Mouse (Mus musculus) midbrain, embryonic 13.5 days (tissue): ENCODE results near the gene Nrxn2. TPM values are rescaled to one million over a fixed set of nuclear protein-coding genes. Genes with fewer than 3 reads are reported as not detected.

Experiments
- ATAC-seq: fragments of 200-750 bp; cut with Nextera tagmentation; 2 replicates; pipeline ENCODE4 v1.8.0; 2017; ENCODE audit warnings: mild to moderate bottlenecking, moderate TSS enrichment, moderate library complexity
- H3K27ac ChIP-seq: fragments of 300-500 bp; sonication (generic); 2 replicates; pipeline ENCODE4 v1.5.1; 2015; ENCODE audit warnings: inconsistent platforms, mild to moderate bottlenecking, moderate library complexity
- H3K27me3 ChIP-seq: fragments of 300-500 bp; sonication (generic); 2 replicates; pipeline ENCODE4 v1.6.1; 2015; ENCODE audit warnings: mild to moderate bottlenecking, inconsistent platforms
- H3K36me3 ChIP-seq: fragments of 300-500 bp; sonication (generic); 2 replicates; pipeline ENCODE4 v1.6.1; 2015; ENCODE audit warnings: mild to moderate bottlenecking, inconsistent platforms
- H3K4me1 ChIP-seq: fragments of 300-500 bp; sonication (generic); replicated peaks from 2 replicates; pipeline ENCODE4 v1.6.1; 2015; ENCODE audit warnings: inconsistent platforms
- H3K4me2 ChIP-seq: fragments of 300-500 bp; sonication (generic); replicated peaks from 2 replicates; pipeline ENCODE4 v1.6.1; 2015; ENCODE audit warnings: moderate library complexity, mild to moderate bottlenecking, inconsistent platforms
- H3K4me3 ChIP-seq: fragments of 300-500 bp; sonication (generic); replicated peaks from 2 replicates; pipeline ENCODE4 v1.5.1; 2015; ENCODE audit warnings: mild to moderate bottlenecking, inconsistent platforms
- H3K9ac ChIP-seq: fragments of 300-500 bp; sonication (generic); replicated peaks from 2 replicates; pipeline ENCODE4 v1.6.1; 2015; ENCODE audit warnings: mild to moderate bottlenecking, inconsistent platforms
- H3K9me3 ChIP-seq: fragments of 300-500 bp; sonication (generic); 2 replicates; pipeline ENCODE4 v1.6.1; 2016; ENCODE audit warnings: mild to moderate bottlenecking, inconsistent platforms
- WGBS: fragments of 180-500 bp; shearing (Covaris S2); methylation state at CpG from one replicate; pipeline ENCODE4 v1.1.7; 2015; 5-methylcytosine and 5-hydroxymethylcytosine counted together
- polyA plus RNA-seq: library from polyadenylated mRNA; unstranded; fragments of >200 nt; fragmentation: Nextera tagmentation; extraction: Ambion mirVana; gene quantifications from 2 replicates; pipeline ENCODE4 v1.2.1, GENCODE M21; 2015

Nrxn2 gene
- polyA plus RNA-seq, 1 experiment from 2014 or later, result 24.3 TPM

DNA sequence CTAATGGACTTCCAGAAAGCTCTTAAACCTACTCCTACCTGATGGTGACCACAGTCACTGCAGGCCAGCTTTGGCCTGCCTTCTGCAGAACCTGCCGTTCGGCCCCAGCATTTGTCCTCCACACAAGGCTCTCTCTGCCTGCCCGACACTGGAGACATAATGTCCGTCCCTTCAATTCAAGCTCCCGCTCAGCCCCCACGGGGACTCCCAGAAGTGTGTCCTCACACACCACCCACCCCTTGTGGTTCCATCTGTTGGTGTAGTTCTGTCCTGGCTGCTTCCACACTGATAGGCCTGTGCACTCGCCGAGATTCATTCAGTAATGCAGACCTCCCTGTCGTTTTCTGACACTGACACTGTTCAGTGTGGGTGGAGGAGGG is 2.7 kb downstream of the Nrxn2 start:
- peak overlapping the region; percentile 88 for H3K9ac ChIP-seq

DNA sequence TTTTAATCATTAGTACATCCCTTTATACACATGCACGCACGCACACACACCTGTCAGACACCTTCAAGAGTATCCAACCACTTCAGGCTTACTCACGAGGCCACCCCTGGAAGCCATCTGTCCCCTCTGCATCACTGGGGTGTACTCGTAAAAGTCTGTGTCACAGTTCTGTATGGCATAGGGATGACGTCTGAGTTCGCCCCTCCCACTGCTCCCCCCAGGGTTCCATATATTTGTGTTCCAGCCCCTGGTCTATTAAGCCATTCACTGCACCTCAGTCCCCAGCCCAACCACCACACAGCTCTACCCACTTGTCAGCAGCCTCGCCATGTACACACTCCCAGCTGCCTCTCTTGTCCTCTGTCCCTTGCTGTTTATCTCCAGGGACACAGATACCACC is 3.5 kb downstream of the Nrxn2 start:
- 76% methylated on average over 7 of the region's 7 CpGs for WGBS
- Histone ChIP-seq H3K36me3 (no peaks in the 10 kb centered on the region), H3K4me2 (0 out of 2 replicates have a peak overlapping the region, but pooled peaks have one; percentile 5), H3K9ac (no peak overlapping the region), H3K4me1 (peaks cover 91% of the 10 kb centered on the region), H3K27me3 (peaks cover 17% of the 10 kb centered on the region), H3K4me3 (no peak overlapping the region), H3K27ac (no peak overlapping the region), H3K9me3 (no peaks in the 10 kb centered on the region)
- ATAC-seq, result no peak

More for the DNA sequence above, 2.7 kb downstream of the Nrxn2 start:
- Histone ChIP-seq H3K9me3 (no peaks in the 10 kb centered on the region), H3K27ac (no peak overlapping the region), H3K36me3 (no peaks in the 10 kb centered on the region), H3K27me3 (peaks cover 9% of the 10 kb centered on the region; the same call in 1 of the 2 replicates), H3K4me3 (peak overlapping the region; percentile 69), H3K4me1 (peaks cover 91% of the 10 kb centered on the region), H3K4me2 (peak overlapping the region; percentile 68)
- ATAC-seq, result no peak
- WGBS, result 77% methylated on average over 9 of the region's 9 CpGs

DNA sequence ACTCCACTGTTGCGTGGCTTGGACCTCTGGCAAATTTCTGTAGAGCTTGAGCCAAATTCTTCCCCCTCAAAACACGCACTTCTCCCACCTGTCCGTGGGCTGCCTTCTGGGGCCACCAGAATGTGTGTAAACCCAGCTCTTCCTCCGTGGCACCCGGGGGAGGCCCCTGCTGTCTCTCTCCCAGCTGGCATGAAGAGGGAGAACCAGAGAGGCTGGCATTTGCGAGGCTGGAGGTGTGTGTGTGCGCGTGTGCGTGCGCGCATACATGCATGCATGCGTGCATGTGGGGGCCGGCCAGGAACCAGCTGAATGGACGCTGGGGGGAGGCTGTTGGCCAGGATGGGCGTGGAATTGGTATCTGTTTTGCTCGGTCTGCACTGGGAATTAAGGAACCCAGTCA is 4.7 kb downstream of the Nrxn2 start:
- Histone ChIP-seq H3K4me2 (peak overlapping the region; percentile 5; the same call in 1 of the 2 replicates), H3K27me3 (peaks cover 29% of the 10 kb centered on the region), H3K9me3 (no peaks in the 10 kb centered on the region), H3K27ac (no peak overlapping the region), H3K9ac (no peak overlapping the region), H3K4me3 (no peak overlapping the region), H3K4me1 (peaks cover 91% of the 10 kb centered on the region), H3K36me3 (peaks cover 5% of the 10 kb centered on the region)
- 88% methylated on average over 16 of the region's 16 CpGs for WGBS
- no peak for ATAC-seq

DNA sequence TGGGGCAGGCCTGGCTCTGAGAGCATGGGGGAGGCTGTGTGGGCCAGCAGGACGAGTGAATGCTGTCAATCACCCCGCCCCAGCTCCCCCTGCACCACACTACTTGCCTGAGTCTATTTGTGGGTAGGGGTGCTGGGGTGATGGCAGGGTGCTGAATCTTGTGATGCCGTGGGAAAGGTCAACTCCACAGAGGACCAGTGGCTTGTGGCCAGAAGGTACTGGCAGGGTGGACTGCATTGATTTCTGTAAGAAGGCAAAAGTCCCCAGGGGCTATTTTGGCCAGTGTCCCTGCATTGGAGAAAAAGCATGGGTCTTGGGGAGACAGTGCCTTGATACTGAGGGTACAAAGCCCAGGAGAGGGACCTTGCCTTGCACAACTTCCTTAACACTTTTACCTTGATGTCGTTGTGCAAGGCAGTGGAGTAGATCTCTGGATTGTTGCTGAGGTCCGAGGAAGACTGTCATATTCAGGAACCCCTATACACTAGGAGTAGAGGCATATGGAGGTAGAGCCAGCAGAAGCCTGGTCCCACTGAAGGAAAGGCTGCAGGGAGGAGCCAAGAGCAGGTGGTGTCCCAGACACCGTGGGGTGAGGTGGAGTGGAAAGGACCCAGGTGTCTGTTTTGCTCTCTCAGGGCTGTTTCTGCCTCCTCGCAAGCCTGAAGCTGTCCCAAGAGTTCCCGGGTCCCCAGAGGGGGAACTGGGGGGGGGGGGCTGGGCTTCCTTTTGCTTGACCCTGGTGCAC is 5.8 kb downstream of the Nrxn2 start:
- Histone ChIP-seq H3K4me1 (peaks cover 99% of the 10 kb centered on the region), H3K27me3 (peaks cover 40% of the 10 kb centered on the region), H3K36me3 (peaks cover 13% of the 10 kb centered on the region), H3K9ac (no peak overlapping the region; the same call in 1 of the 2 replicates), H3K27ac (no peak overlapping the region), H3K9me3 (no peaks in the 10 kb centered on the region), H3K4me2 (0 out of 2 replicates have a peak overlapping the region, but pooled peaks have one; percentile 10), H3K4me3 (no peak overlapping the region)
- no peak for ATAC-seq
- 55% methylated on average over 8 of the region's 8 CpGs for WGBS

DNA sequence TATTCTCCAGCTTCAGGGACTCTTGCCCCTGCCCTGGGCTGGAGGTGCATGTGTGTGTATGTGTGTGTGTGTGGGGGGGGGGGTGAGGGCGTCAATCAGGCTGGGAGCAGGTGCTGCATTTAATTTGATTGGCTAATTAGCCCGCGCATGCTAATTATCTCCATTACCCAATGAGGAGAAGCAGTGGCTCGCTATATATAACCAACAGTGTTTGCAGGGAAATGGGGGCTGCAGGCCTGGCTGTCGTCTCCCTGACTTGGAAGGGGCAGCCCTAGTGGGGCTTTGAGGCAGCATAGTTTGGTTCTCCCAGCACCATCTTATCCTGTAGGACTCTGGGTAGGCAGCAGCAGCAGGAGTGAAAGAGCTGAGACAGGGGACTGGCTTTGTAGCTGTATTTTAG is 7.1 kb downstream of the Nrxn2 start:
- peak overlapping the region; percentile 48 for H3K27ac ChIP-seq
- H3K9ac ChIP-seq, result no peak overlapping the region
- H3K4me1 ChIP-seq, result peaks cover 100% of the 10 kb centered on the region
- ATAC-seq, result 0 out of 2 replicates have a peak, but pooled peaks have one; percentile 12
- H3K4me3 ChIP-seq, result no peak overlapping the region
- WGBS, result 43% methylated on average over 5 of the region's 5 CpGs
- H3K9me3 ChIP-seq, result no peaks in the 10 kb centered on the region
- H3K36me3 ChIP-seq, result peaks cover 13% of the 10 kb centered on the region
- peak overlapping the region; percentile 25 for H3K4me2 ChIP-seq
- peaks cover 53% of the 10 kb centered on the region for H3K27me3 ChIP-seq

DNA sequence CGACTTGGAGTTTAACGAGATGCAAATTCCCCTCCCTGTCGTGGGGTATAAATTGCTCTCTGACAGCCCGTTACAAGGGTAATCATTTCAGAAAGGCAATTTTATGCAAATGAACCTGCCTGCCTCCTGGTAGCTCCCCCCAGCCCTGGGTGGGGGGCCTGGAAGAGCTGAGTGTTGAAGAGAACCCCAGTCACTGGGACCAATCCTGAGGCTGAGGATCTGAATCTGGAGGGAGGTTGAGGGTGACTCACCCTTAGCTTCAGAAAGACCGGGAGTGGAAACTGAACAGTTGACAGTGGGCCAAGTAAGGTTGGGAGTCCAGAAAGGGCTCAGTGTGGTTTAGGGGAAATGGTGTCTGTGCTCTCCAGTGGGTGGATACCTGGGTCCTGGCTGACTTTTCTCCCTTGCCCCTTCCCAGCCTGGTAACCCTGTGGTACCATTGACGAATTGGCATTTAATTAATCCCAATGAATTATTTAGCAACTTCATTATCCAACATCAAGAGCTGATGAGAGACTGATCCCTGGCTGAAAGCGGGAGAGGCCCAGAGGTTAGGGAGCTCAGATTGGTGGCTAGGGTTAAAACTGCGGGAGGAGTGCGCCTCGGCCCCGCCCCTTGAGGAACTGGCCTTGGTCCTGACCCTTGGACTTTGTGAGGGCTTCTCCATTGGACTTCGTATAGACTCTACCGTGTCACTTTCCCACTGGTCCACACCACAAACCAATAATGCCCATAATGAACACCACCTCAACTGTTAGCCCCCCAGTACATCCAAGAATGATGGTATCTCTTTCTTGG is 8.4 kb downstream of the Nrxn2 start:
- Histone ChIP-seq H3K4me2 (peak overlapping the region; percentile 57), H3K4me3 (0 out of 2 replicates have a peak overlapping the region, but pooled peaks have one; percentile 36), H3K27me3 (peaks cover 52% of the 10 kb centered on the region), H3K36me3 (peaks cover 13% of the 10 kb centered on the region), H3K27ac (peak overlapping the region; percentile 48), H3K4me1 (peaks cover 96% of the 10 kb centered on the region), H3K9me3 (no peaks in the 10 kb centered on the region), H3K9ac (no peak overlapping the region)
- ATAC-seq, result no peak
- WGBS, result 16% methylated on average over 13 of the region's 13 CpGs

DNA sequence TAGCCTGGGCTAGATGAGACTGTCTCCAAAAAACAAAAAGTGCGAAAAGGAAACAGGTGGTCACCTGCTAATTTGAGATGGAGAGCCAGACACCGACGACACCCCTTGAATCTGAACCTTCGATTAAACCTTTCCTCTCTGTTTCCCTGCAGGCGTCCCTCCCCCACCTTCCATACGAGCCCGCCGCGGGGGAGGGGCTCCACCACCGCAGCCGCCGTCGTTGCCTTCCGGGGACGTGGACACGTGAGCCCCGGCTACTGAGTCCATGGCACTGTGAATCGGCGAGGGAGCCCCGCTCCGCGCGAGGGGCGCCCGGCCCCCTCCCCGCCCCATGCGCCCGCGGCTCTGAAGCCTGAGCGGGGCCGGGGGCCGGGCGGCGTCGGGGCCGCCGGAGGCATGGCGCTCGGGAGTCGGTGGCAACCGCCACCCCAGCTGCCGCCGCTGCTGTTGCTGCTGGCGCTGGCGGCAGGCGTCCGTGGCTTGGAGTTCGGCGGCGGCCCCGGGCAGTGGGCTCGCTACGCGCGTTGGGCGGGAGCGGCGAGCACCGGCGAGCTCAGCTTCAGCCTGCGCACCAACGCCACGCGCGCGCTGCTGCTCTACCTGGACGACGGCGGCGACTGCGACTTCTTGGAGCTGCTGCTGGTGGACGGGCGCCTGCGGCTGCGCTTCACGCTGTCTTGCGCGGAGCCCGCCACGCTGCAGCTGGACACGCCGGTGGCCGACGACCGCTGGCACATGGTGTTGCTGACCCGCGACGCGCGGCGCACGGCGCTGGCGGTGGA is 9.3 kb downstream of the Nrxn2 start:
- H3K27me3 ChIP-seq, result peaks cover 52% of the 10 kb centered on the region
- peaks cover 13% of the 10 kb centered on the region for H3K36me3 ChIP-seq
- H3K4me2 ChIP-seq, result peak overlapping the region; percentile 57
- peak overlapping the region; percentile 63 for H3K9ac ChIP-seq
- no peaks in the 10 kb centered on the region for H3K9me3 ChIP-seq
- peak overlapping the region; percentile 36 for H3K4me3 ChIP-seq
- 1% methylated on average over 85 of the region's 94 CpGs for WGBS
- H3K27ac ChIP-seq, result peak overlapping the region; percentile 39
- 0 out of 2 replicates have a peak, but pooled peaks have one; percentile 27 for ATAC-seq
- peaks cover 86% of the 10 kb centered on the region for H3K4me1 ChIP-seq

DNA sequence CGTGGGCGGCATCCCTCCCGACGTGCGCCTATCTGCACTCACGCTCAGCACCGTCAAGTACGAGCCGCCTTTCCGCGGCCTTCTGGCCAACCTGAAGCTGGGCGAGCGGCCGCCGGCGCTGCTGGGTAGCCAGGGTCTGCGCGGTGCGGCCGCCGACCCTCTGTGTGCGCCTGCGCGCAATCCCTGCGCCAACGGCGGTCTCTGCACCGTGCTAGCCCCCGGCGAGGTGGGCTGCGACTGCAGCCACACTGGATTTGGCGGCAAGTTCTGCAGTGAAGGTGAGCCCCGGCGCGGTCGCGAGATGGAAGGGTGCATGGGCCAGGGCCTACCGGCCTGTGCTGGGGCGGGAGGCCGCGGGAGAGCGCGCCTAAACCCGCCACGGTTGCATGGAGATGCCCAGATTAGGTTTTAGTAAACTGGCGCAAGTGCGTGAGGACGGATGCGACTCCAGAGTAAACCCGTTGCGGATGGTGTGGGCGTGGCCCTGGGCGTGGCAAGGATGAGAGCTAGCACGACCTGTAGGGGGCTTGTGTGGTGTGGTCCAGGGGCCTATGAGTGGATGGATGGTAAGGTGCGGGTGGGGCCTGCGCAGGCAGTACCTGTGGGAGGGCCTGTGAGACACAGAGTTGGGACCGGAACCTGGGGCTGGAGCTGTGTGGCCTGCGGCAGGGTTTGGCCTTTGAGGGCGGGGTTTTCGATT is 10.1 kb downstream of the Nrxn2 start:
- H3K9ac ChIP-seq, result peak overlapping the region; percentile 63
- H3K36me3 ChIP-seq, result peaks cover 13% of the 10 kb centered on the region
- peak overlapping the region; percentile 36 for H3K4me3 ChIP-seq
- no peak overlapping the region; the same call in 1 of the 2 replicates for H3K27ac ChIP-seq
- ATAC-seq, result peak; percentile 47
- peaks cover 86% of the 10 kb centered on the region for H3K4me1 ChIP-seq
- H3K4me2 ChIP-seq, result peak overlapping the region; percentile 57
- H3K27me3 ChIP-seq, result peaks cover 52% of the 10 kb centered on the region
- H3K9me3 ChIP-seq, result no peaks in the 10 kb centered on the region
- under 1% methylated on average over 60 of the region's 60 CpGs for WGBS

DNA sequence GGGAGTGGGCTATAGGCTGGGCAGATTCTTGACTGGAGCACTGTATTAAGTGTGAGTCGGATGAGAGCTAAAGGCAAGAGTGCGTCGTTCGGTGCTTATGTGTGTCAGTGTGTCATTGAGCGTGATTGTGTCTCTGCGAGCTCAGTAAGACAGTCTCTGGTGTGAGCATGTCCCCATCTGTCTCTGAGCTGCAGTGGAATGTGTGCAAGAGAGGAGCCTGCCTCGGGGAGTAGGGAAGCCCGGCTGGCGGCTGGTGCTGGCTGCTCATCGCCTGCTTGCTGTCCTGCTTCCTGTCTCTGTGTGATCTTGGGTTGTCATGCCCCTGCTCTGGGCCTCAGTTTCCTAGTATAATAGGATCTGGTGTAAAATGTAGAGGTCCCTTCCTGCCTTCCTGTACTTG is 24.5 kb downstream of the Nrxn2 start:
- 79% methylated on average over 10 of the region's 10 CpGs for WGBS
- Histone ChIP-seq H3K9me3 (no peaks in the 10 kb centered on the region), H3K27ac (peak overlapping the region; percentile 45; the same call in 1 of the 2 replicates), H3K4me1 (peaks cover 78% of the 10 kb centered on the region), H3K4me3 (no peak overlapping the region), H3K27me3 (no peaks in the 10 kb centered on the region), H3K36me3 (no peaks in the 10 kb centered on the region), H3K9ac (0 out of 2 replicates have a peak overlapping the region, but pooled peaks have one; percentile 19), H3K4me2 (no peak overlapping the region)
- no peak for ATAC-seq

DNA sequence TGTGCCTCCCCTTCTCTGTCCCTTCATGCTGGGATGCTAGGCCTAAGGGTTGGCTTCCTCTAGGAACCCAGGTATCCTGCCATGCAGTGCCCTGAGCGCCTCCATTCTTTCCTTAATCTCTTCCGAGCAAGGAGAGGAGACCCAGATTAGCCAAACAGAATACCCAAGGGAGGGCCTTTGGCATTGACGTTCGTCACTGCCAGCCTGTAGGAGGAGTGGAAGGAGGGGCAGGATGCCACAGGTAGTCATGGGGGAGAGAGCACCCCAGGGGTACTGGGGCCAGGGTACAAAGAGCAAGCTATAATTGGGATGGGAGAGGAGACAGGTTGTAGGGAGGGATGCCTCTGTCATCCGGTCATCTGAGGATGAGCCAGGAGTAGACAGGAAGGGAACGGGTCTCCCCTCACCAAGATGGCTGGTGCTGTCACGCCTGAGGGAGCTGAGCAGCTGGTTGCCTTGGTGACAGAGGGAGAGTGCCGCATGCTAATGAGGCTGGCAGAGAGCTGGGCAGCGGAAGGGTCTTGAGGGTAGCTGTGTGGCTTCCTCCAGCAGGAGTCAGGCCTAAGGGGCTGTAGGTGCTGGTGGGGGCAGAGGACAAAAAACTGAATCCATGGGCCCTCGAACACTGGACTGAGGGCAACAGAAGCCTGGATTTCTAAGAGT is 27.4 kb downstream of the Nrxn2 start:
- Histone ChIP-seq H3K4me1 (peaks cover 89% of the 10 kb centered on the region), H3K4me2 (peak overlapping the region; percentile 52), H3K36me3 (no peaks in the 10 kb centered on the region), H3K9me3 (no peaks in the 10 kb centered on the region), H3K27me3 (no peaks in the 10 kb centered on the region), H3K9ac (peak overlapping the region; percentile 46), H3K27ac (peak overlapping the region; percentile 95), H3K4me3 (peak overlapping the region; percentile 14; the same call in 1 of the 2 replicates)
- WGBS, result 10% methylated on average over 10 of the region's 10 CpGs
- peak; percentile 89 for ATAC-seq
